Mouse (Mus musculus): ENCODE measurements around the gene Prkcz. TPM values are rescaled to one million over a fixed set of nuclear protein-coding genes. Genes with fewer than 3 reads are reported as not detected.

Gene Prkcz
- polyA plus RNA-seq, 1 experiment from 2014 or later = 62.3 TPM

DNA sequence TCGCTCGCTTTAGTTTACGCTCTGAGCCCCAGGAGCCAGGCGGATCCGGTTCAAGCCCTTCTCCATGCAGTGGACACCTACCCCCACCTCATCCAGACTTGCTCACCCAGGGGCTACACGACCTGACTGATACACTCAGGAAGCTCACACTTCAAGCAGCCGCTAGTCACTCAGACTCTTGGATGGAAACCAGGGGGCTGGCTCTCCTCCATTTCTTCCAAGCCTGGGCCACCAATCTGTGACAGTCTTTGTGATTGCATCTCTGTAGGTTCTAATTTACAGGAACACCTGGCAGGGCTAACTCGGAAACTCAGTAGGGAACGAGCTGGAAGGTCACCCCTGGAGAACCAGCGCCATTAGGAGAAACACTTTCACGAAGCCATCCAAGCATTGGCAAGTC lies 73.4 kb downstream of the Prkcz start:
- H3K4me1 ChIP-seq (replicated peaks) = peaks cover 20% of the 10 kb centered on the region
- no peak overlapping the region for H3K4me3 ChIP-seq
- peaks cover 45% of the 10 kb centered on the region for H3K36me3 ChIP-seq
- no peaks in the 10 kb centered on the region for H3K9me3 ChIP-seq
- ATAC-seq (ENCODE audit: low read depth) = no peak
- H3K9ac ChIP-seq = no peak overlapping the region
- no peak overlapping the region for H3K27ac ChIP-seq (replicated peaks)
- H3K4me2 ChIP-seq = no peak overlapping the region
- WGBS = 88% methylated on average over 11 of the region's 11 CpGs
- no peaks in the 10 kb centered on the region for H3K27me3 ChIP-seq

- no peak for ATAC-seq (ENCODE audit: low read depth)
- H3K36me3 ChIP-seq = peaks cover 41% of the 10 kb centered on the region
- 92% methylated on average over 4 of the region's 4 CpGs for WGBS
- H3K4me2 ChIP-seq = no peak overlapping the region
- no peak overlapping the region for H3K27ac ChIP-seq (replicated peaks)
- no peaks in the 10 kb centered on the region for H3K9me3 ChIP-seq
- H3K4me1 ChIP-seq (replicated peaks) = peaks cover 29% of the 10 kb centered on the region
- no peaks in the 10 kb centered on the region for H3K27me3 ChIP-seq
- no peak overlapping the region for H3K4me3 ChIP-seq
- H3K9ac ChIP-seq = no peak overlapping the region
Observed at GRCm38 (mm10) chr4:155286090-155286489, 75.1 kb downstream of the Prkcz start.

DNA sequence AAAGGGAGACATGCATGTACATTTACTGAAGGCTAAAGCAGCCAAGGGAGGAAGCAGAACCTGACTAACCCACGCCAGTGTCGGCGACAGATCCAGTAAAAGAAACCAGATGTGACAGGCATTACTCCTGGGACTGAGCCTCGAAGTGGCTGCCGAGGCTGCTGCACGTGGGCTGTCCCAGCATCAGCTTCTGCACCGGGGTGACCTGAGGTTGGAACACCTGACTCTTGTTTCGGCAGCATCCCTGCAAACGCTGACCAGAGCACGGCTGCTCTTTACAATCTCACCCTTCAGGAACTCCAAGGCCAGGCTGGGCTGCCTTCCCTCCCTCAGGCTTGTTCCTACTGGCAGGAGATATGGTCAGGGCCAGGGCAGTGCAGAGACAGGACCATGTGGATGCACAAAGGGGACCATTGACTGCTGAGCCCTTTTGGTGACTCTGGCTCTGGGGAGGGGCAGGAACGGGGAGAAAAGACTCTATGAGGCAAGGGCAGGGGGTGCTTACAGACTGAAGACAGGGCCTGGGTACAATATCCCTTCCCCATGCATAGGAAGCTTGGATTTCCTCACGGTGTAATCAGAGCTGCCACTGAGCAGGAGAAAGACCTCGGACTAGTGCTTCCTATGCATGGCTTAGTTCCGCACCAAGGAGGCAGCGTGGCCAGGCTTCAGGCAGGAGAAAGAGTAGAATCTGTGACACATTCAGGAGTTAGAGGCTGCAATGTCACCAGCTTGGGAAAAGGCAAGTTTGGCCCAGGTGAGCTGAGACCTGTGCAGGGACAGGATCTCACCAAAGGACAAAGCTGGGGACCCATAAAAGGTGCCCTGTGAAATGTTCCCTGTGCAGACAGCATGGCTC lies 76.4 kb downstream of the Prkcz start:
- Histone ChIP-seq H3K4me1 (replicated peaks) (peaks cover 41% of the 10 kb centered on the region), H3K4me2 (no peak overlapping the region), H3K9me3 (no peaks in the 10 kb centered on the region), H3K36me3 (peaks cover 41% of the 10 kb centered on the region), H3K27me3 (no peaks in the 10 kb centered on the region), H3K4me3 (no peak overlapping the region), H3K27ac (replicated peaks) (peak overlapping the region; percentile 19; the same call in 1 of the 2 replicates), H3K9ac (no peak overlapping the region)
- no peak for ATAC-seq (ENCODE audit: low read depth)
- 62% methylated on average over 15 of the region's 15 CpGs for WGBS

GRCm38 (mm10) chr4:155283585-155283984 lies 77.6 kb downstream of the Prkcz start:
- H3K4me2 ChIP-seq = peak overlapping the region; percentile 16; the same call in 1 of the 2 replicates
- no peak overlapping the region for H3K4me3 ChIP-seq
- H3K9ac ChIP-seq = 0 out of 2 replicates have a peak overlapping the region, but pooled peaks have one; percentile 23
- peaks cover 31% of the 10 kb centered on the region for H3K36me3 ChIP-seq
- 61% methylated on average over 9 of the region's 9 CpGs for WGBS
- no peaks in the 10 kb centered on the region for H3K27me3 ChIP-seq
- 0 out of 2 replicates have a peak, but pooled peaks have one; percentile 25 for ATAC-seq (ENCODE audit: low read depth)
- H3K9me3 ChIP-seq = no peaks in the 10 kb centered on the region
- H3K4me1 ChIP-seq (replicated peaks) = peaks cover 41% of the 10 kb centered on the region
- peak overlapping the region; percentile 83 for H3K27ac ChIP-seq (replicated peaks)

- Histone ChIP-seq H3K9ac (0 out of 2 replicates have a peak overlapping the region, but pooled peaks have one; percentile 23), H3K27ac (replicated peaks) (peak overlapping the region; percentile 83), H3K4me3 (no peak overlapping the region), H3K4me1 (replicated peaks) (peaks cover 41% of the 10 kb centered on the region), H3K36me3 (peaks cover 26% of the 10 kb centered on the region), H3K9me3 (no peaks in the 10 kb centered on the region), H3K4me2 (peak overlapping the region; percentile 16; the same call in 1 of the 2 replicates), H3K27me3 (no peaks in the 10 kb centered on the region)
- 21% methylated on average over 11 of the region's 11 CpGs for WGBS
- ATAC-seq (ENCODE audit: low read depth) = peak; percentile 40; the same call in 1 of the 2 replicates
Observed at GRCm38 (mm10) chr4:155283001-155283503, 78.1 kb downstream of the Prkcz start.

DNA sequence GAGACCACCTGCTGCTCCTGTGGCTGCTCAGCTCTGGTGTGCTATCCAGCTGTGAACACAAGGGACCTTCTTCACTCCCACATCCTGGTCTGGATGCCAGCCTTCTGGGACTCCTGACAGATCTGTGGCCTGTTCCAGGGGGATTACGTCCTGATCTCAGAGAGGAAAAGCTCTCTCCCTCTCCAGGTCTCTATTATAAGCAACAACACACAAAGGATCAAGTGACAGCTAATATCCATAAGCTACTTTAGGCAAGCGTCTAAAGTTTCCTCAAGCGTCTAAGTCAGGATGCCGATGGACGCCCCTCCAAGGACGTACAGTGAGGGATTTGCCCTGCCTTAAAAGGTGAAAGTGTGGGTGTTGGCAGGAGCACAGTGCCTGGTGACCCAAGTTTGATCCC lies 78.9 kb downstream of the Prkcz start:
- no peak for ATAC-seq (ENCODE audit: low read depth)
- Histone ChIP-seq H3K9me3 (no peaks in the 10 kb centered on the region), H3K27ac (replicated peaks) (0 out of 2 replicates have a peak overlapping the region, but pooled peaks have one; percentile 20), H3K36me3 (peaks cover 21% of the 10 kb centered on the region; the same call in 1 of the 2 replicates), H3K27me3 (no peaks in the 10 kb centered on the region), H3K9ac (no peak overlapping the region), H3K4me1 (replicated peaks) (peaks cover 41% of the 10 kb centered on the region), H3K4me2 (no peak overlapping the region), H3K4me3 (no peak overlapping the region)
- 68% methylated on average over 6 of the region's 6 CpGs for WGBS

GRCm38 (mm10) chr4:155281652-155282051 lies 79.5 kb downstream of the Prkcz start:
- Histone ChIP-seq H3K36me3 (peaks cover 19% of the 10 kb centered on the region; the same call in 1 of the 2 replicates), H3K9ac (no peak overlapping the region), H3K4me2 (no peak overlapping the region), H3K9me3 (no peaks in the 10 kb centered on the region), H3K4me3 (no peak overlapping the region), H3K27ac (replicated peaks) (no peak overlapping the region), H3K4me1 (replicated peaks) (peaks cover 41% of the 10 kb centered on the region), H3K27me3 (no peaks in the 10 kb centered on the region)
- no peak for ATAC-seq (ENCODE audit: low read depth)
- 93% methylated on average over 8 of the region's 8 CpGs for WGBS

GRCm38 (mm10) chr4:155281227-155281626 lies 79.9 kb downstream of the Prkcz start:
- Histone ChIP-seq H3K27ac (replicated peaks) (no peak overlapping the region), H3K9ac (no peak overlapping the region), H3K4me2 (no peak overlapping the region), H3K27me3 (no peaks in the 10 kb centered on the region), H3K4me3 (no peak overlapping the region), H3K36me3 (peaks cover 15% of the 10 kb centered on the region; the same call in 1 of the 2 replicates), H3K9me3 (no peaks in the 10 kb centered on the region), H3K4me1 (replicated peaks) (peaks cover 41% of the 10 kb centered on the region)
- 67% methylated on average over 2 of the region's 2 CpGs for WGBS
- no peak for ATAC-seq (ENCODE audit: low read depth)

DNA sequence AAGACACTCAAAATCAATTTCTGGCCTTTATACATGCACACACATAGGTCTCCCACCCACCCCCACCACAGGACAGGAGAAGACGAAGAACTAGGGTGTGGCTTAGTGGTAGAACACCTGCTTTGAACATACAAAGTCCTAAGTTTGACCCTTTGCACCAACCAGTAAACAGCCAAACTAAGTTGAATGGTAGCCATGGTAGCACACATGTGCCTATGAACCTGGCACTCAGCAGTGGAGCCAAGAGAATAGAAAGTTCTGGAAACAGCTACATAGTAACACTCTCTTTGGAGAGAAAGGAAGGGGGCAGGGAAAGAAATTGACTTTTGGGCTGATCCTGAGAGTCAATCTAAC lies 80.4 kb downstream of the Prkcz start:
- ATAC-seq (ENCODE audit: low read depth) = no peak
- 95% methylated on average over 1 of the region's 1 CpGs for WGBS
- no peak overlapping the region for H3K4me2 ChIP-seq
- peaks cover 41% of the 10 kb centered on the region for H3K4me1 ChIP-seq (replicated peaks)
- H3K27me3 ChIP-seq = no peaks in the 10 kb centered on the region
- no peaks in the 10 kb centered on the region for H3K9me3 ChIP-seq
- H3K36me3 ChIP-seq = peaks cover 15% of the 10 kb centered on the region; the same call in 1 of the 2 replicates
- H3K9ac ChIP-seq = no peak overlapping the region
- H3K4me3 ChIP-seq = no peak overlapping the region
- no peak overlapping the region for H3K27ac ChIP-seq (replicated peaks)

DNA sequence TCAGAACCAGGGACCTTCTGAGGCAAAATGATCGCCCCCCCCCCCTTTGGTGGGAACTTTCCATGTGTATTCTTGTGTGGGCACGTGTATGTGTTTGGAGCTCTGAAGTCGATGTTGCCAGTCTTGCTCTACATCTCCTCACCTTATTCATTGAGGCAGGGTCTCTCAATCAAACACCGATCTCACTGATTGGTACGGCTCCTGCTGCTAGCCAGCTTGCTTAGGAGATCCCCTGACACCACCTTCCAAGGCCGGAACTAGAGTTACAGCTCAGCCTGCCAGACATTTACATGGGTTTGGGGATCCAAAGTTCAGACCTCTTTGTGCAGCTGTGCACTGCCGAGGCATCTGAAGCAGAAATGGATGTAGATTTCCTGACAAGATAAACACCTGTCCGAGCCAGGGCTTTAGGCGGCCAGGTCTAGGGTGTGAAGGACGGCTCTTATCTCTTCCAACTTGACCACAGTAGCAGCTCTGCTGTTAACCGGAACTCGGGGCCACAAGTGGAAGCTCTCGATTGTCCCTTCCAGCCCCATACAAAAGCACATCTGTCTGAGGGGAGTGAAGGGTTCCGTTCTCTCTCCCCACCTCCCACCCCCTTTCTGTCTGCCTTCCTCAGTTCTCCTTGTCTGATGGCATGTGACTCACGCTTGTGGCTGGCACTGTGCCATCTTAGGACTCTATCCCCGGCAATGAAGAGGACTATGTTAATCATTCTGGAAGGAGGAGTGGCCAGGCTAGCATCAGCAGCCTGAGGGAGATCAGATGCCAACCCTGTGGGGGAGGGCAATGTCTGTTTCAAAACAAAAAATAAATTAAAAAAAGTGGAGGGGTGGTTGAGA lies 81.0 kb downstream of the Prkcz start:
- 72% methylated on average over 16 of the region's 16 CpGs for WGBS
- Histone ChIP-seq H3K27ac (replicated peaks) (no peak overlapping the region), H3K36me3 (peaks cover 15% of the 10 kb centered on the region; the same call in 1 of the 2 replicates), H3K4me3 (no peak overlapping the region), H3K9ac (no peak overlapping the region), H3K27me3 (no peaks in the 10 kb centered on the region), H3K9me3 (no peaks in the 10 kb centered on the region), H3K4me2 (no peak overlapping the region), H3K4me1 (replicated peaks) (peaks cover 42% of the 10 kb centered on the region)
- no peak for ATAC-seq (ENCODE audit: low read depth)

DNA sequence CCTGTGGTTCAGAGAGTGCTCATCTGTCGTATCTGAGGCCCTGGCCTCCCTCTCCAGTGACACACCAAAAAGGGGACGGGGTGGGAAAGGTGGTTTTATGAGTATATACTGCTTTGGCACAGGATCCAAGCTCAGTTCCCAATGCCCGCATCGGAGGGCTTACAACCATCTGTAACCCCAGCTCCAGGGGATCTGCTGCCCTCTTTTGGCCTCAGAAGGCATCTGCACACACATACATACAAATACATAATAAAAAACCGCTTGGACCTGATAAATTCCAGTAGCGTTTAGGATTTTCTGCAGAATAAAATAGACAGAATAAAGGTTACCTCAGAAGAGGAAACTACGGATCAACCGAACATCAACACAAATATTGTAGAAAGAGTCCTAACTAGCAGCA lies 82.1 kb downstream of the Prkcz start:
- Histone ChIP-seq H3K9ac (no peak overlapping the region), H3K27me3 (no peaks in the 10 kb centered on the region), H3K4me1 (replicated peaks) (peaks cover 39% of the 10 kb centered on the region), H3K36me3 (peaks cover 12% of the 10 kb centered on the region; the same call in 1 of the 2 replicates), H3K4me3 (no peak overlapping the region), H3K4me2 (no peak overlapping the region), H3K27ac (replicated peaks) (no peak overlapping the region), H3K9me3 (no peaks in the 10 kb centered on the region)
- 81% methylated on average over 8 of the region's 8 CpGs for WGBS
- no peak for ATAC-seq (ENCODE audit: low read depth)

GRCm38 (mm10) chr4:155277963-155278362 lies 83.2 kb downstream of the Prkcz start:
- H3K9ac ChIP-seq = no peak overlapping the region
- 57% methylated on average over 6 of the region's 6 CpGs for WGBS
- no peak for ATAC-seq (ENCODE audit: low read depth)
- peaks cover 15% of the 10 kb centered on the region; the same call in 1 of the 2 replicates for H3K36me3 ChIP-seq
- H3K4me3 ChIP-seq = no peak overlapping the region
- peaks cover 30% of the 10 kb centered on the region for H3K4me1 ChIP-seq (replicated peaks)
- H3K9me3 ChIP-seq = no peaks in the 10 kb centered on the region
- H3K27me3 ChIP-seq = no peaks in the 10 kb centered on the region
- H3K27ac ChIP-seq (replicated peaks) = no peak overlapping the region
- no peak overlapping the region for H3K4me2 ChIP-seq
